Mouse (Mus musculus): ENCODE results near the gene Actl6b. TPM values are rescaled to one million over a fixed set of nuclear protein-coding genes. Genes with fewer than 3 reads are reported as not detected.

Gene Actl6b
- polyA plus RNA-seq, 1 experiment from 2014 or later: 5.2 TPM

GRCm38 (mm10) chr5:137540991-137541390, 12.3 kb upstream of the Actl6b start:
- 75% methylated on average over 6 of the region's 6 CpGs for WGBS
- no peak for DNase-seq (ENCODE audit: low spot score)
- H3K36me3 ChIP-seq (ENCODE audit: control insufficient read depth, insufficient read depth, low read length): no peaks in the 10 kb centered on the region
- no peak overlapping the region for H3K4me3 ChIP-seq (ENCODE audit: low read depth, low read length)
- H3K27me3 ChIP-seq (replicated peaks; ENCODE audit: control insufficient read depth, insufficient read depth, low read length): no peaks in the 10 kb centered on the region; the same call in 1 of the 2 replicates
- ATAC-seq (ENCODE audit: low read depth): no peak
- no peaks in the 10 kb centered on the region for H3K4me1 ChIP-seq (ENCODE audit: control insufficient read depth, insufficient read depth, low read length)
- no peak overlapping the region for H3K9ac ChIP-seq (ENCODE audit: low read depth, low read length)
- H3K9me3 ChIP-seq (ENCODE audit: control insufficient read depth, low read length): no peaks in the 10 kb centered on the region
- H3K4me2 ChIP-seq (ENCODE audit: low read depth, low read length): no peak overlapping the region
- H3K27ac ChIP-seq (replicated peaks; ENCODE audit: low read depth, low read length): no peak overlapping the region

GRCm38 (mm10) chr5:137541768-137542540, 11.4 kb upstream of the Actl6b start:
- H3K36me3 ChIP-seq (ENCODE audit: control insufficient read depth, insufficient read depth, low read length): no peaks in the 10 kb centered on the region
- no peak overlapping the region for H3K4me3 ChIP-seq (ENCODE audit: low read depth, low read length)
- H3K4me2 ChIP-seq (ENCODE audit: low read depth, low read length): no peak overlapping the region
- no peak overlapping the region for H3K27ac ChIP-seq (replicated peaks; ENCODE audit: low read depth, low read length)
- DNase-seq (ENCODE audit: low spot score) (no peak), ATAC-seq (ENCODE audit: low read depth) (no peak)
- no peaks in the 10 kb centered on the region; the same call in 1 of the 2 replicates for H3K27me3 ChIP-seq (replicated peaks; ENCODE audit: control insufficient read depth, insufficient read depth, low read length)
- H3K9ac ChIP-seq (ENCODE audit: low read depth, low read length): no peak overlapping the region
- H3K4me1 ChIP-seq (ENCODE audit: control insufficient read depth, insufficient read depth, low read length): no peaks in the 10 kb centered on the region
- WGBS: 70% methylated on average over 5 of the region's 5 CpGs
- no peaks in the 10 kb centered on the region for H3K9me3 ChIP-seq (ENCODE audit: control insufficient read depth, low read length)

- no peaks in the 10 kb centered on the region for H3K36me3 ChIP-seq (ENCODE audit: control insufficient read depth, insufficient read depth, low read length)
- no peaks in the 10 kb centered on the region; the same call in 1 of the 2 replicates for H3K27me3 ChIP-seq (replicated peaks; ENCODE audit: control insufficient read depth, insufficient read depth, low read length)
- H3K4me1 ChIP-seq (ENCODE audit: control insufficient read depth, insufficient read depth, low read length): no peaks in the 10 kb centered on the region
- no peak overlapping the region for H3K27ac ChIP-seq (replicated peaks; ENCODE audit: low read depth, low read length)
- ATAC-seq (ENCODE audit: low read depth) (no peak), DNase-seq (ENCODE audit: low spot score) (no peak)
- no peak overlapping the region for H3K4me2 ChIP-seq (ENCODE audit: low read depth, low read length)
- no peak overlapping the region for H3K4me3 ChIP-seq (ENCODE audit: low read depth, low read length)
- H3K9me3 ChIP-seq (ENCODE audit: control insufficient read depth, low read length): no peaks in the 10 kb centered on the region
- 68% methylated on average over 6 of the region's 6 CpGs for WGBS
- H3K9ac ChIP-seq (ENCODE audit: low read depth, low read length): no peak overlapping the region
These were observed 8.4 kb upstream of the Actl6b start for GRCm38 (mm10) chr5:137544926-137545325.

- Histone ChIP-seq H3K27me3 (replicated peaks; ENCODE audit: control insufficient read depth, insufficient read depth, low read length) (no peaks in the 10 kb centered on the region; the same call in 1 of the 2 replicates), H3K4me3 (ENCODE audit: low read depth, low read length) (no peak overlapping the region), H3K4me2 (ENCODE audit: low read depth, low read length) (no peak overlapping the region), H3K36me3 (ENCODE audit: control insufficient read depth, insufficient read depth, low read length) (no peaks in the 10 kb centered on the region), H3K9me3 (ENCODE audit: control insufficient read depth, low read length) (no peaks in the 10 kb centered on the region), H3K4me1 (ENCODE audit: control insufficient read depth, insufficient read depth, low read length) (no peaks in the 10 kb centered on the region), H3K9ac (ENCODE audit: low read depth, low read length) (no peak overlapping the region), H3K27ac (replicated peaks; ENCODE audit: low read depth, low read length) (no peak overlapping the region)
- ATAC-seq (ENCODE audit: low read depth) (no peak), DNase-seq (ENCODE audit: low spot score) (no peak)
- 58% methylated on average over 4 of the region's 4 CpGs for WGBS
These were observed 7.7 kb upstream of the Actl6b start for GRCm38 (mm10) chr5:137545596-137545995.

- Histone ChIP-seq H3K27me3 (replicated peaks; ENCODE audit: control insufficient read depth, insufficient read depth, low read length) (peaks cover 6% of the 10 kb centered on the region), H3K4me2 (ENCODE audit: low read depth, low read length) (no peak overlapping the region), H3K4me3 (ENCODE audit: low read depth, low read length) (no peak overlapping the region), H3K9ac (ENCODE audit: low read depth, low read length) (no peak overlapping the region), H3K4me1 (ENCODE audit: control insufficient read depth, insufficient read depth, low read length) (no peaks in the 10 kb centered on the region), H3K36me3 (ENCODE audit: control insufficient read depth, insufficient read depth, low read length) (no peaks in the 10 kb centered on the region), H3K9me3 (ENCODE audit: control insufficient read depth, low read length) (no peaks in the 10 kb centered on the region), H3K27ac (replicated peaks; ENCODE audit: low read depth, low read length) (no peak overlapping the region)
- 65% methylated on average over 2 of the region's 2 CpGs for WGBS
- ATAC-seq (ENCODE audit: low read depth): no peak
- DNase-seq (ENCODE audit: low spot score): no peak
These were observed 3.5 kb upstream of the Actl6b start for GRCm38 (mm10) chr5:137549840-137550239.

GRCm38 (mm10) chr5:137551119-137551518, 2.2 kb upstream of the Actl6b start:
- H3K36me3 ChIP-seq (ENCODE audit: control insufficient read depth, insufficient read depth, low read length): no peaks in the 10 kb centered on the region

GRCm38 (mm10) chr5:137553000-137553399, 317 bp upstream of the Actl6b start:
- ATAC-seq (ENCODE audit: low read depth) (no peak), DNase-seq (ENCODE audit: low spot score) (no peak)
- peak overlapping the region; percentile 20 for H3K4me3 ChIP-seq (ENCODE audit: low read depth, low read length)
- H3K9ac ChIP-seq (ENCODE audit: low read depth, low read length): no peak overlapping the region
- H3K9me3 ChIP-seq (ENCODE audit: control insufficient read depth, low read length): no peaks in the 10 kb centered on the region
- H3K36me3 ChIP-seq (ENCODE audit: control insufficient read depth, insufficient read depth, low read length): no peaks in the 10 kb centered on the region
- H3K27me3 ChIP-seq (replicated peaks; ENCODE audit: control insufficient read depth, insufficient read depth, low read length): peaks cover 9% of the 10 kb centered on the region
- H3K4me2 ChIP-seq (ENCODE audit: low read depth, low read length): peak overlapping the region; percentile 48
- no peaks in the 10 kb centered on the region for H3K4me1 ChIP-seq (ENCODE audit: control insufficient read depth, insufficient read depth, low read length)
- 29% methylated on average over 6 of the region's 6 CpGs for WGBS
- H3K27ac ChIP-seq (replicated peaks; ENCODE audit: low read depth, low read length): no peak overlapping the region

More at GRCm38 (mm10) chr5:137551119-137551518, 2.2 kb upstream of the Actl6b start:
- WGBS: 70% methylated on average over 5 of the region's 5 CpGs
- H3K4me1 ChIP-seq (ENCODE audit: control insufficient read depth, insufficient read depth, low read length): no peaks in the 10 kb centered on the region
- H3K27ac ChIP-seq (replicated peaks; ENCODE audit: low read depth, low read length): no peak overlapping the region
- H3K9ac ChIP-seq (ENCODE audit: low read depth, low read length): no peak overlapping the region
- no peak overlapping the region for H3K4me3 ChIP-seq (ENCODE audit: low read depth, low read length)
- no peaks in the 10 kb centered on the region for H3K9me3 ChIP-seq (ENCODE audit: control insufficient read depth, low read length)
- ATAC-seq (ENCODE audit: low read depth): no peak
- no peak overlapping the region for H3K4me2 ChIP-seq (ENCODE audit: low read depth, low read length)
- H3K27me3 ChIP-seq (replicated peaks; ENCODE audit: control insufficient read depth, insufficient read depth, low read length): peaks cover 9% of the 10 kb centered on the region
- no peak for DNase-seq (ENCODE audit: low spot score)

GRCm38 (mm10) chr5:137553898-137554297, 581 bp downstream of the Actl6b start:
- H3K4me3 ChIP-seq (ENCODE audit: low read depth, low read length): peak overlapping the region; percentile 20
- 43% methylated on average over 11 of the region's 11 CpGs for WGBS
- no peaks in the 10 kb centered on the region for H3K4me1 ChIP-seq (ENCODE audit: control insufficient read depth, insufficient read depth, low read length)
- ATAC-seq (ENCODE audit: low read depth) (no peak; the same call in 1 of the 2 replicates), DNase-seq (ENCODE audit: low spot score) (no peak)
- H3K27ac ChIP-seq (replicated peaks; ENCODE audit: low read depth, low read length): no peak overlapping the region
- no peak overlapping the region; the same call in 1 of the 2 replicates for H3K9ac ChIP-seq (ENCODE audit: low read depth, low read length)
- H3K27me3 ChIP-seq (replicated peaks; ENCODE audit: control insufficient read depth, insufficient read depth, low read length): peaks cover 9% of the 10 kb centered on the region
- H3K4me2 ChIP-seq (ENCODE audit: low read depth, low read length): peak overlapping the region; percentile 48
- no peaks in the 10 kb centered on the region for H3K9me3 ChIP-seq (ENCODE audit: control insufficient read depth, low read length)
- H3K36me3 ChIP-seq (ENCODE audit: control insufficient read depth, insufficient read depth, low read length): no peaks in the 10 kb centered on the region

- H3K27me3 ChIP-seq (replicated peaks; ENCODE audit: control insufficient read depth, insufficient read depth, low read length): no peaks in the 10 kb centered on the region
- WGBS: 66% methylated on average over 6 of the region's 6 CpGs
- H3K36me3 ChIP-seq (ENCODE audit: control insufficient read depth, insufficient read depth, low read length): no peaks in the 10 kb centered on the region
- H3K9ac ChIP-seq (ENCODE audit: low read depth, low read length): no peak overlapping the region
- DNase-seq (ENCODE audit: low spot score) (no peak), ATAC-seq (ENCODE audit: low read depth) (no peak)
- no peak overlapping the region for H3K4me2 ChIP-seq (ENCODE audit: low read depth, low read length)
- no peak overlapping the region for H3K4me3 ChIP-seq (ENCODE audit: low read depth, low read length)
- no peaks in the 10 kb centered on the region for H3K4me1 ChIP-seq (ENCODE audit: control insufficient read depth, insufficient read depth, low read length)
- H3K27ac ChIP-seq (replicated peaks; ENCODE audit: low read depth, low read length): no peak overlapping the region
- H3K9me3 ChIP-seq (ENCODE audit: control insufficient read depth, low read length): no peaks in the 10 kb centered on the region
These were observed 8.2 kb downstream of the Actl6b start for GRCm38 (mm10) chr5:137561556-137561955.
